ENCODE assay signal across 12 mouse cellular contexts in genomic region chr3:51890181-51890580, GRCm38 (mm10).
DNase-seq lines count a peak whose midpoint lies in the region; ATAC-seq lines count a peak whose summit lies in the region.
"Had no signal": no experiment of that assay in that cellular context is flagged by ENCODE, and none has a peak within 500 bp of the region (broad histone marks: within the 10 kb centered on the region; RNA-seq: fewer than 3 reads in every experiment).

No protein-coding gene starts in this region.

- H3K4me2 ChIP-seq in heart, embryonic 13.5 days = no peak overlapping the region
- H3K4me2 ChIP-seq in forebrain, embryonic 11.5 days (ENCODE audit: low read depth, low read length, severe bottlenecking) = no peak overlapping the region
- H3K4me2 ChIP-seq in hindbrain, embryonic 14.5 days (replicated peaks) = no peak overlapping the region
- H3K4me2 ChIP-seq in midbrain, embryonic 16.5 days (ENCODE audit: low read length) = no peak overlapping the region
- H3K4me2 ChIP-seq: stomach, embryonic 15.5 days had no signal

- H3K27ac ChIP-seq in heart, embryonic 13.5 days (replicated peaks) = 0 out of 2 replicates have a peak overlapping the region, but pooled peaks have one; percentile 4
- no peak overlapping the region for H3K27ac ChIP-seq in heart, embryonic 10.5 days
- no peak overlapping the region; the same call in 1 of the 2 replicates for H3K27ac ChIP-seq in forebrain, embryonic 11.5 days (ENCODE audit: low read depth, low read length)
- H3K27ac ChIP-seq in hindbrain, embryonic 14.5 days = peak overlapping the region; percentile 91
- peak overlapping the region; percentile 85 for H3K27ac ChIP-seq in midbrain, embryonic 16.5 days (ENCODE audit: low read length)

- H3K9me3 ChIP-seq in heart, embryonic 13.5 days = no peaks in the 10 kb centered on the region
- no peaks in the 10 kb centered on the region for H3K9me3 ChIP-seq in heart, embryonic 10.5 days
- H3K9me3 ChIP-seq in forebrain, embryonic 11.5 days (ENCODE audit: control insufficient read depth, low read length) = no peaks in the 10 kb centered on the region
- no peaks in the 10 kb centered on the region for H3K9me3 ChIP-seq in hindbrain, embryonic 14.5 days (ENCODE audit: control insufficient read depth, low read length)
- H3K9me3 ChIP-seq in midbrain, embryonic 16.5 days (replicated peaks; ENCODE audit: control insufficient read depth, low read length, poor library complexity, severe bottlenecking) = no peaks in the 10 kb centered on the region
- H3K9me3 ChIP-seq: stomach, embryonic 15.5 days had no signal

- H3K4me1 ChIP-seq in heart, embryonic 13.5 days = peaks cover 25% of the 10 kb centered on the region
- peaks cover 26% of the 10 kb centered on the region for H3K4me1 ChIP-seq in heart, embryonic 10.5 days
- H3K4me1 ChIP-seq in forebrain, embryonic 11.5 days (replicated peaks; ENCODE audit: control insufficient read depth, insufficient read depth, low read length) = peaks cover 18% of the 10 kb centered on the region
- H3K4me1 ChIP-seq in hindbrain, embryonic 14.5 days (replicated peaks; ENCODE audit: control insufficient read depth, insufficient read depth, low read length) = peaks cover 32% of the 10 kb centered on the region
- H3K4me1 ChIP-seq in midbrain, embryonic 16.5 days (ENCODE audit: control insufficient read depth, insufficient read depth, low read length) = peaks cover 26% of the 10 kb centered on the region

- H3K36me3 ChIP-seq in heart, embryonic 13.5 days = no peaks in the 10 kb centered on the region
- H3K36me3 ChIP-seq in heart, embryonic 10.5 days = no peaks in the 10 kb centered on the region
- no peaks in the 10 kb centered on the region for H3K36me3 ChIP-seq in forebrain, embryonic 11.5 days (ENCODE audit: control insufficient read depth, insufficient read depth, low read length)
- H3K36me3 ChIP-seq in hindbrain, embryonic 14.5 days (replicated peaks; ENCODE audit: control insufficient read depth, insufficient read depth) = no peaks in the 10 kb centered on the region
- H3K36me3 ChIP-seq in midbrain, embryonic 16.5 days (ENCODE audit: control insufficient read depth, insufficient read depth, low read length) = no peaks in the 10 kb centered on the region
- H3K36me3 ChIP-seq: stomach, embryonic 15.5 days had no signal

- H3K27me3 ChIP-seq in heart, embryonic 13.5 days (replicated peaks) = no peaks in the 10 kb centered on the region
- no peaks in the 10 kb centered on the region for H3K27me3 ChIP-seq in heart, embryonic 10.5 days (ENCODE audit: insufficient read depth, poor library complexity, severe bottlenecking)
- H3K27me3 ChIP-seq in forebrain, embryonic 11.5 days (ENCODE audit: control insufficient read depth, insufficient read depth, low read length) = no peaks in the 10 kb centered on the region
- no peaks in the 10 kb centered on the region for H3K27me3 ChIP-seq in hindbrain, embryonic 14.5 days (ENCODE audit: control insufficient read depth, insufficient read depth, low read length)
- no peaks in the 10 kb centered on the region for H3K27me3 ChIP-seq in midbrain, embryonic 16.5 days (ENCODE audit: control insufficient read depth, insufficient read depth, low read depth, low read length)
- H3K27me3 ChIP-seq: stomach, embryonic 15.5 days had no signal

- WGBS in heart, embryonic 13.5 days = 64% methylated on average over 4 of the region's 4 CpGs
- WGBS in heart, embryonic 10.5 days = 68% methylated on average over 4 of the region's 4 CpGs
- 76% methylated on average over 4 of the region's 4 CpGs for WGBS in forebrain, embryonic 11.5 days
- 51% methylated on average over 4 of the region's 4 CpGs for WGBS in hindbrain, embryonic 14.5 days
- WGBS in midbrain, embryonic 16.5 days = 59% methylated on average over 4 of the region's 4 CpGs

- H3K4me3 ChIP-seq in heart, embryonic 13.5 days = no peak overlapping the region
- no peak overlapping the region for H3K4me3 ChIP-seq in heart, embryonic 10.5 days
- no peak overlapping the region for H3K4me3 ChIP-seq in forebrain, embryonic 11.5 days (ENCODE audit: low read depth, low read length)
- no peak overlapping the region for H3K4me3 ChIP-seq in hindbrain, embryonic 14.5 days (replicated peaks; ENCODE audit: low read length)
- no peak overlapping the region for H3K4me3 ChIP-seq in midbrain, embryonic 16.5 days (ENCODE audit: low read depth, low read length)
- H3K4me3 ChIP-seq: erythroblast, embryonic 14.5 days; stomach, embryonic 15.5 days had no signal

- no peak for ATAC-seq in heart, embryonic 13.5 days (ENCODE audit: extremely low read depth, insufficient number of reproducible peaks, low FRiP score, low TSS enrichment)
- no peak for ATAC-seq in forebrain, embryonic 11.5 days (replicated peaks; ENCODE audit: low FRiP score)
- peak; percentile 8; the same call in 1 of the 2 replicates for ATAC-seq in hindbrain, embryonic 14.5 days (ENCODE audit: low FRiP score)
- peak; percentile 14; the same call in 1 of the 2 replicates for ATAC-seq in midbrain, embryonic 16.5 days
- ATAC-seq: liver, postnatal 0 days had no signal

- DNase-seq in heart, embryonic 10.5 days (ENCODE audit: low spot score) = no peak
- DNase-seq in forebrain, embryonic 11.5 days (ENCODE audit: low spot score) = no peak
- no peak for DNase-seq in hindbrain, embryonic 14.5 days (ENCODE audit: low spot score)
- DNase-seq in adrenal gland, postnatal 10 days = no peak
- DNase-seq in yolk sac, embryonic 10.5 days (ENCODE audit: low spot score) = no peak
- no peak for DNase-seq in right cerebral cortex, postnatal 14 days
- DNase-seq: gastrocnemius, postnatal 25 days; liver, postnatal 0 days had no signal

- H3K9ac ChIP-seq in heart, embryonic 13.5 days = peak overlapping the region; percentile 16; the same call in 1 of the 2 replicates
- H3K9ac ChIP-seq in forebrain, embryonic 11.5 days (ENCODE audit: low read length) = peak overlapping the region; percentile 6; the same call in 1 of the 2 replicates
- H3K9ac ChIP-seq in hindbrain, embryonic 14.5 days = peak overlapping the region; percentile 37; the same call in 1 of the 2 replicates
- H3K9ac ChIP-seq in midbrain, embryonic 16.5 days (ENCODE audit: low read depth, low read length) = no peak overlapping the region
- H3K9ac ChIP-seq: liver, postnatal 0 days; stomach, embryonic 15.5 days had no signal

Comparison
In these comparisons a context has a peak if more than half of its experiments do, and no peak if none do; other contexts are left out.
1. H3K27ac ChIP-seq: peak in heart, embryonic 13.5 days (single experiment), hindbrain, embryonic 14.5 days (single experiment) and midbrain, embryonic 16.5 days (single experiment); none in heart, embryonic 10.5 days (single experiment) and forebrain, embryonic 11.5 days (single experiment).
2. ATAC-seq: peak in hindbrain, embryonic 14.5 days (single experiment) and midbrain, embryonic 16.5 days (single experiment); none in heart, embryonic 13.5 days (single experiment) and forebrain, embryonic 11.5 days (single experiment).